Mouse (Mus musculus): ENCODE data around the gene Rptor. TPM values are rescaled to one million over a fixed set of nuclear protein-coding genes. Genes with fewer than 3 reads are reported as not detected.
A peak's percentile ranks its signal among the peaks of the same experiment; 100 is the strongest.

The Rptor gene
- polyA plus RNA-seq, 1 experiment from 2014 or later, result 10.6 TPM

DNA sequence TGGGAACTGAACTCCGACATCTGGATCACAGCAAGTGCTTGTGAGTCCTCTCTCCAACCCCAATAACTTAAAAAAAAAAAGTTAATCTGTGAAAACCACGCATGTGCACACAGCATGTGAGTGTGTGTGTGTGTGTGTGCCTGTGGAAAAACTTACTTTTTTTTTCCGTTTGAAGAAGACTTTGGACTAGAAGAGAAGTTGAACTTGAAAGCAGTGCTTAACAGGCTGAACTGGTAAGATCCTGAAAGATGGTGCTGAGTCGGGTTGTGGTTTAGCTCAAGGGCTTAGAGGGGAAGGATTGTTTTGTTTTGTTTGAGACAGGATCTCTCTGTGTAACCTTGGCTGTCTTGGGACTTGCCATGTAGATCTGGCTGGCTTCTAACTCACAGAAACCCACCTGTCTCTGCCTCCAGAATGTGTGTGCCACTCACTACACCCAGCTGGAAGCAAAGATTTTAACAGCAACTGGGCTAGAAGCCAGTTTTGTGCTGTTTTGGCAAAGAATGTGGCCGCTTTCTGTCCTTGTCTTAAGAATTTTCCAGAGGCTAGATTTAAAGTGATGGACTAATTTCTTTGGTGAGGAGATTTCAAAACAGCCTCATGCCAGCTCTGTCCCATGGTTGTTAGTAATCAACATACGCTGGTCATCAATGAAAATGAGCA lies 327.0 kb downstream of the Rptor start:
- Histone ChIP-seq H3K4me1 (replicated peaks) (no peaks in the 10 kb centered on the region), H3K9ac (no peak overlapping the region), H3K36me3 (no peaks in the 10 kb centered on the region), H3K4me3 (no peak overlapping the region), H3K27me3 (no peaks in the 10 kb centered on the region), H3K27ac (no peak overlapping the region), H3K4me2 (no peak overlapping the region), H3K9me3 (no peaks in the 10 kb centered on the region)
- no peak for ATAC-seq (ENCODE audit: low FRiP score)
- WGBS, result 88% methylated on average over 6 of the region's 6 CpGs

DNA sequence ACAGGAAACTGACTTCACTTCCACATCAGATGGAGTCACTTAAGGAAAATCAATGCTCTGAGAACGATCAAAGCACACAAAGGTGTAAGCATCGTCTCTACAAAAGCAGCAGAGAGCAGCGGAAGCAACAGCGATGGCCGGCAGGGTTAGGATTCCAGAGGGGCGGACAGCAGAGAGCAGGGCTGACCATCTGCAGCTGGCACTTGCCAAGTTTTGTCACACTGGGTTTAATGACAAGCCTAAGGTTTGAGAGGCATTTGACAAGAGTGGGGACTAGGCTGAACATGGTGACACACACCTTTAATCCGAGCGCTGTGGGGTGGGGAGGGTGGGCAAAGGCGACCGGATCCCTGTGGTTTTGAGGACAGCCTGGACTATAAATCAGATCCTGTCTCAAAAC lies 329.1 kb downstream of the Rptor start:
- H3K9ac ChIP-seq, result no peak overlapping the region
- no peak overlapping the region for H3K4me2 ChIP-seq
- 80% methylated on average over 10 of the region's 10 CpGs for WGBS
- no peak for ATAC-seq (ENCODE audit: low FRiP score)
- H3K9me3 ChIP-seq, result no peaks in the 10 kb centered on the region
- H3K27me3 ChIP-seq, result no peaks in the 10 kb centered on the region
- H3K4me3 ChIP-seq, result no peak overlapping the region
- H3K4me1 ChIP-seq (replicated peaks), result peaks cover 14% of the 10 kb centered on the region
- no peak overlapping the region for H3K27ac ChIP-seq
- no peaks in the 10 kb centered on the region for H3K36me3 ChIP-seq

DNA sequence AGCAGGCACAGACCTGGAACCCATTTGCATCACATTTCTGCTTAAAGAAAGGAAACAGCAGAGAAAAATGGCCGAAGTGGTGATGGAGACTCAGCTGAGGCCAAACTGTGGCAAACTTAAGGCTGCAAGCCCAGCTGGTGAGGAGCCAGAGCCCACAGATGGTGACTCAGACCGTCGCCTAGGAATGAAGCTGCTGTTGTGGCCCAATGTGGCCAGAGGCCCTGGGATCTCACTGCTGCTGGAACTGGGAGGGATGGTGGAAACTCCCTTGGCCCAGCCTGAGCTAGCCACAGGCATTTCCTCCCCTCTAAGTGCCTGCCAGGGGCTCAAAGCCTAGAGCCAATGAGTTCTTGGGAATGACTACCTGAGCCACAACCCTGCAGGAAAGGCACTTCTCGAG lies 330.4 kb downstream of the Rptor start:
- Histone ChIP-seq H3K9me3 (no peaks in the 10 kb centered on the region), H3K4me2 (no peak overlapping the region), H3K4me3 (no peak overlapping the region), H3K27ac (no peak overlapping the region), H3K9ac (peak overlapping the region; percentile 30; the same call in 1 of the 2 replicates), H3K27me3 (peaks cover 7% of the 10 kb centered on the region; the same call in 1 of the 2 replicates), H3K36me3 (no peaks in the 10 kb centered on the region), H3K4me1 (replicated peaks) (peaks cover 28% of the 10 kb centered on the region)
- WGBS, result 73% methylated on average over 4 of the region's 4 CpGs
- no peak for ATAC-seq (ENCODE audit: low FRiP score)

DNA sequence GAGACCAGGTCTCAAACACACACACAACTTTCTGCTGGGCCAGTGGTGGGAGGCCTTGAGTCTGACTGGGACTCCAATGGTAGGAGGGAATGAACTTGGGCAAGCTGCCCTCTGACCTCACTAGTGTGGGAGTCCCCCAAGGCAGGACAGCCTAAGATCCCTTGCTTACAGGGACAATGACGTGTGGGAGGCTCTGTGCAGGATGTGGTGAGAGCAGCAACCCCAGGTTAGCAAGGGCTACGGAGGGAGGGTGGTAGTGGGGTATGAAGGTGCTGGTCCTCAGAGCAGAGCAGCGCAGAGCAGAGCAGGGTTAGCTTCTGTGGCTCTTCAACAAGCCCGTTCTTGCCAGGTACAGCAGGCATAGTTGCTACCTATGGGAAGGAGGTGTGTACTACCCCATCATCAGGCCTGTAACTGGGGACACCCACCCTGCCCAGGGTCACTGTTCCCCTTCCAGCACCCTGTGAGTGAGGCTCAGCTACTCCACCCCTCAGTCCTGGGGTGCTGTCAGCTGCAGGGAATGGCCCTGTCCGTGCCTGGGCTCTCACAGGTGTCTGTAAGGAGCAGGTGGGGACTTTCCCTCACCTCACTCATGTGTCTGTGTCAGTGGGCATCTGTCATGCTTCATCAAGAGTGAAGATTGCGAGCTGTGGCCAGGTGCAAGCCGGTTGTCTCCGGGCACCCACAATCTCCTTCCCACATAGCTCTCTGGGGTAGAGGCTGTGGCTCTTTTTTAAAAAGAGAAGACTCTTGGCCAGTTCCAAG lies 331.3 kb downstream of the Rptor start:
- H3K9ac ChIP-seq, result no peak overlapping the region
- peaks cover 15% of the 10 kb centered on the region; the same call in 1 of the 2 replicates for H3K27me3 ChIP-seq
- 84% methylated on average over 8 of the region's 8 CpGs for WGBS
- H3K4me1 ChIP-seq (replicated peaks), result peaks cover 36% of the 10 kb centered on the region
- no peaks in the 10 kb centered on the region for H3K9me3 ChIP-seq
- no peak overlapping the region for H3K4me3 ChIP-seq
- H3K36me3 ChIP-seq, result no peaks in the 10 kb centered on the region
- H3K4me2 ChIP-seq, result no peak overlapping the region
- 0 out of 2 replicates have a peak, but pooled peaks have one; percentile 8 for ATAC-seq (ENCODE audit: low FRiP score)
- no peak overlapping the region for H3K27ac ChIP-seq

DNA sequence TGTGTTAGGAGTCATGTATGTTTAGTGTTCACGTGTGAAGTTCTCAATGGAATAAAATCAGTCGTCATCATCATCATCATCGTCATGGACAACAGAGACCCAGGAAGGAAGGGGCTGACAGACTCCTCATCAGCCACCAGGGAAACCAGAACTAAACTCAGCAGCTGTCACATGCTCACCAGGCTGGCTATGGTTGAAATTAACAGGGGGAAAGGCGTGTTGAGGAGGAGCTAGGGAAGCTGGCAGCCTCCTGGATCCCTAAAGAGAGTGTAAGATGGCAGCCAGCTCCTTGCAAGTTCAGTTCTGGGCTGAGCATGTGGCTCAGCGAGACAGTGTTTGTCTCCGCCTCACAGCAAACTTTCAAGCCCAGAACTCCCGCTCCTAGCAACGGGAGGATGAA lies 332.1 kb downstream of the Rptor start:
- no peak overlapping the region for H3K27ac ChIP-seq
- WGBS, result 70% methylated on average over 8 of the region's 8 CpGs
- peaks cover 43% of the 10 kb centered on the region for H3K4me1 ChIP-seq (replicated peaks)
- peaks cover 21% of the 10 kb centered on the region for H3K27me3 ChIP-seq
- no peaks in the 10 kb centered on the region for H3K9me3 ChIP-seq
- no peak for ATAC-seq (ENCODE audit: low FRiP score)
- H3K36me3 ChIP-seq, result no peaks in the 10 kb centered on the region
- no peak overlapping the region for H3K4me2 ChIP-seq
- H3K9ac ChIP-seq, result no peak overlapping the region
- H3K4me3 ChIP-seq, result no peak overlapping the region

DNA sequence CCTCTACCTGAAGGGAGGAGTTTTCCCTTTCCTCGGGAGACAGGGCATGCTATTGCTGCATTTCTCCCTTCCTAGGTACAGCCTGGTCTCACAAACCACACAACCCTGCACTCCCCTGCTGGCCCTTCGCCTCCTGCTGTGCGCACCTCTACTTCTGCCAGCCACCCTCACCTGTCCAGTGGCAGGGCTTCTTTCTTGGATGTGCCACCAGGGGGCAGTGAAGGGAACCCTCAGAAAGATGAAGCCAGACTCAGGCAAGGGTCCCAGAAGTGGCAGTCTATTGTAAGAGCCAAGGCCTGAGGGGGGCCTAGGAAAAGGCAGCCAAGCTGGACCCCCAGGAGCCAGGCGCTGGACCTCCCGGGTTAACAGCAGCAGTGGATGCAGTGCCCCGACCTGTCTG lies 332.8 kb downstream of the Rptor start:
- Histone ChIP-seq H3K36me3 (no peaks in the 10 kb centered on the region), H3K27me3 (peaks cover 24% of the 10 kb centered on the region), H3K9me3 (no peaks in the 10 kb centered on the region), H3K4me3 (no peak overlapping the region), H3K9ac (0 out of 2 replicates have a peak overlapping the region, but pooled peaks have one; percentile 30), H3K27ac (no peak overlapping the region), H3K4me1 (replicated peaks) (peaks cover 50% of the 10 kb centered on the region), H3K4me2 (no peak overlapping the region)
- 20% methylated on average over 6 of the region's 6 CpGs for WGBS
- no peak for ATAC-seq (ENCODE audit: low FRiP score)

DNA sequence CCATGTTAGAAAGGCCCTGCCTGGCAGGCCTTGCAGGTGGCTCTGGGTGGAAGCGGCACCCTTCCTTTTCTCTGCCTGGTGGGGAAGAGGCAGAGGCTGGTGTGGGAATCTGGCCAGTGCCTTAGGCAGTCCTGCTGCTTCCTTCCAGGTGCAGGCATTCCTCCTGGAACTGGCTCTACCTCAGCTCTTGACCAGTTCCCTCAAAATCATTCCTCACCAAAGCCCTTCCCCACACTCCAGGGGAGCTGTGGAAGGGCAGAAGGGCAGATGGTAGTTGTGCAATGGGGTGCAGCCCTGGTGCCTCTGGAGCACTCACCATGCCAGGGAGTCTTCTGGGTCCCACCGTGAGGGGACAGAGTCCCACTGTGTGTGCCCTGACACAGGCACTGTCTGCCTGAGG lies 333.8 kb downstream of the Rptor start:
- H3K9ac ChIP-seq, result peak overlapping the region; percentile 24; the same call in 1 of the 2 replicates
- H3K36me3 ChIP-seq, result no peaks in the 10 kb centered on the region
- no peaks in the 10 kb centered on the region for H3K9me3 ChIP-seq
- H3K27me3 ChIP-seq, result peaks cover 34% of the 10 kb centered on the region
- H3K4me3 ChIP-seq, result no peak overlapping the region
- H3K4me1 ChIP-seq (replicated peaks), result peaks cover 59% of the 10 kb centered on the region
- no peak overlapping the region for H3K27ac ChIP-seq
- WGBS, result 80% methylated on average over 2 of the region's 2 CpGs
- no peak overlapping the region for H3K4me2 ChIP-seq
- ATAC-seq (ENCODE audit: low FRiP score), result no peak

DNA sequence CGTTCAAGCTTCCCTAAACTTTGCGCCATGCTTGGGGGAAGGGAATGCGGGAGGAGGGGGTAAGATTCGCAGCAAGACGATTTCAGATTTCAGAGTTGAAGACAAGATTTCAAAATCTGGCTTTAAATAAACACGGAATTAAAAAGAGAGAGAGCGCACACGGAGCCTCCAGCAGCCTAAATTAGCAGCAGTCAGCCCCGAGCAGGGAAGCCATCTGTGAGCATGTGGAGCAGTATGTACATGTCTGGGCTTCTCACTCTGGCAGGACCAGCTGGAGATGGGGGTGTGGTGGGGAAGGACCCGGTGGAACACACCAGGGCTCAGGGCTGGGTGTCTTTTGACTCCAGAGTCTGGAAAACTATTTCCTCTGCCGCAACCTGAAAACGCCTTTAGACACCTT lies 334.5 kb downstream of the Rptor start:
- no peak for ATAC-seq (ENCODE audit: low FRiP score)
- H3K36me3 ChIP-seq, result no peaks in the 10 kb centered on the region
- H3K9me3 ChIP-seq, result no peaks in the 10 kb centered on the region
- H3K4me1 ChIP-seq (replicated peaks), result peaks cover 67% of the 10 kb centered on the region
- no peak overlapping the region for H3K4me2 ChIP-seq
- no peak overlapping the region for H3K4me3 ChIP-seq
- H3K9ac ChIP-seq, result no peak overlapping the region
- 53% methylated on average over 12 of the region's 12 CpGs for WGBS
- H3K27me3 ChIP-seq, result peaks cover 36% of the 10 kb centered on the region
- H3K27ac ChIP-seq, result peak overlapping the region; percentile 35; the same call in 1 of the 2 replicates

DNA sequence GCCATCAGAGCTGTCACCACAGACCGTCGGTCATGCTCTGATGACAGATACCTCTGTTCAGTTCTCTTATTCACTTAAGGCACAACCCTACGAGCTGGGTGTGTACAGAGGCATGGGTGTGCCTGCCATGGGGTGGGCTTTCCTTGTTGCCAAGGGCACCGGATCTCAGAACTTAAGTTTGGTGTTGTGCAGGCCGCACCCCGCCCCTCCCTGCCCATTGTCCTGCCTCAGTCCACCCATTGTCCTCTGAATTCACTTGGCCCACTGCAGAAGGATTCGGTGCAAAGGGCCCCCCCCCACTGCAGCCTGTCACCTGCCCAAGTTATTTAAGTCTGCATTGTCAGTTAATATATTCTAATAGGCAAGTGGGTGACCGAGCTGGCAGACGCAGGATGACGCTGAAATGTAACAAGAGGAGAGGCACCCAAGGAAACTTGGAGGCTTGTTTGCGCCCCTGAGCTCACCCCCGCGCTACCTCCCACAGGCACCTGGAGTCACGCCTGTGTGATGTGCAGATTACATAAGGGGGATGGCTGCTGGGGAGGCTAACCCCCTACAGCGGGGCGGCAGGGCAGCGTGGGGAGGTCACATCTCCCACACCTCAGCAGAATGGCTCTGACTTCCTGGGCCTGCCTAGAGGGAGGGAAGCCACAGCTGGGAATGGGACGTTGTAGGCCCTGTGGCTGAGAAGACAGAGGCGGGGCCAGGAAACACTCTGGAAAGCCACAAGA lies 335.2 kb downstream of the Rptor start:
- WGBS, result 59% methylated on average over 19 of the region's 19 CpGs
- H3K27ac ChIP-seq, result no peak overlapping the region
- no peak for ATAC-seq (ENCODE audit: low FRiP score)
- H3K4me2 ChIP-seq, result no peak overlapping the region
- no peaks in the 10 kb centered on the region for H3K9me3 ChIP-seq
- no peak overlapping the region for H3K9ac ChIP-seq
- no peak overlapping the region for H3K4me3 ChIP-seq
- H3K36me3 ChIP-seq, result no peaks in the 10 kb centered on the region
- H3K27me3 ChIP-seq, result peaks cover 36% of the 10 kb centered on the region
- peaks cover 68% of the 10 kb centered on the region for H3K4me1 ChIP-seq (replicated peaks)

DNA sequence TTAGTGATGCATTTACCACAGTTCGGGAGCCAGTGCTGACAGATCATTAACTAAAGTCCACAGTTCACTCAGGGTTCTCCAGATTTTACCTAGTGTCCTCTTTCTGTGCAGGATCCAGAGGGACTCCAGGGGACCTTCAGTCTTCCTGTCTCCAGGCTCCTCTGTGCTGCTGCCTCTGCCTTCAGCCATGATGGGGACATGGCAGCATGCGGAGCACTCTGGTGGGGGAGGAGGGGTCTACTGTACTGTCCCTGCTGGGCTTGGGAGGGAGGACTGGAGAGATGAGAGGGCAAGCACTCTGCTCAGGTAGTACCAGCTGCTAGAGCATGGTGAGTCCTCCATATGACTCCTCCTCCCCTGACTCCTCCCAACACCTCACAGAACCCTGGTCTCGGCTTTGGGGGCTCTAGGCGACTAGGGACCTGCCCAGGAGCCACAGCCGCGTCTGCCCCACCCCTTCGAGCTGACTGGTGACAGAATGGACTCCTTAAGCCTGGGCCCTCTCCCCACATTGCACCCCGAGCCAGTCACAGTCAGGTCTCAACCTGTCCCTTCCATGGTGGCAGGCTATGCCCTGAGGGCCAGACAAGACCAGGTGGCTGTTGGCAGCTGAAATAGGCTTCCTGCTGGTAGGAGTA lies 336.5 kb downstream of the Rptor start:
- WGBS, result 53% methylated on average over 8 of the region's 8 CpGs
- Histone ChIP-seq H3K9me3 (no peaks in the 10 kb centered on the region), H3K4me2 (no peak overlapping the region), H3K9ac (0 out of 2 replicates have a peak overlapping the region, but pooled peaks have one; percentile 39), H3K4me1 (replicated peaks) (peaks cover 80% of the 10 kb centered on the region), H3K27ac (no peak overlapping the region), H3K36me3 (no peaks in the 10 kb centered on the region), H3K4me3 (no peak overlapping the region), H3K27me3 (peaks cover 40% of the 10 kb centered on the region)
- no peak for ATAC-seq (ENCODE audit: low FRiP score)

DNA sequence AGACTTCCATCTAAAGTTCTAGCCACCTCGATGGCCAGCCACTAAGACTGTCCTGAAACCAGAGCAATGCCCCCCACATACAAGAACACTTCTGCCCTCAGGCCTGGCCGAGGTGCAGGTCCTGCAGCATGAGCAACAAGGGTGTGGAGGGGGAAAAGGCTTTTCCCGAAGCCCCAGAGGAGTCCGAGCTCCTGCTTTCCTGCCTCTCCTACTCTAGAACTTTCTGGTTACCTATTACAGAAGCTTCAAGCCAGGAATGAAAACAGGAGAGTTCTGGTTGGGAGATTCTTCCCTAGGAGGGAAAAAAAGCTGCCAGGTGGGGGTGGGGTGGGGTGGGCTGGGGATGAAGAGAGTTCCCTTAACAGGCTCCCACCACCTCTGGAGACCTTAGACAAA lies 337.0 kb downstream of the Rptor start:
- H3K9me3 ChIP-seq, result no peaks in the 10 kb centered on the region
- peaks cover 85% of the 10 kb centered on the region for H3K4me1 ChIP-seq (replicated peaks)
- H3K9ac ChIP-seq, result no peak overlapping the region
- no peak overlapping the region for H3K4me3 ChIP-seq
- peaks cover 46% of the 10 kb centered on the region for H3K27me3 ChIP-seq
- H3K36me3 ChIP-seq, result no peaks in the 10 kb centered on the region
- 68% methylated on average over 4 of the region's 4 CpGs for WGBS
- ATAC-seq (ENCODE audit: low FRiP score), result no peak
- no peak overlapping the region for H3K4me2 ChIP-seq
- H3K27ac ChIP-seq, result no peak overlapping the region

DNA sequence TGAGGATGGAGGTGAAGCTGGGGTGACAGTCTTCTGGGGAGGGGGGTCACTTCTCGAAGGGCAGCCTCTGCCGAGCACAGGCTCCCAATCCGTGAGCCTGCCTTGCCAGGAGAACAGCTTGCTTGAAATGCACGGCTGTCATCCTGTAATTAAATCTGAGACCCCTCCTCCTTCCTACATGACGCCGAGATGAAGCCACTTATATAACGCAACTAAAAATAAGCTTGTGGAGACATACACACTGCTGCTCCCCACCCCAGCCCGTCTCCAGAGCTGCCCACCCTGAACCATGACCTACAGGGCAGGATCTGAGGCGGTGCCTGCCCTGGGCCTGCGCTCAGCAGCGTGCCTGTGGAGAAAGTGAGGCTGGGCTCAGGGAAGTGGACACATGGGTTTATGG lies 337.4 kb downstream of the Rptor start:
- Histone ChIP-seq H3K4me1 (replicated peaks) (peaks cover 89% of the 10 kb centered on the region), H3K9me3 (no peaks in the 10 kb centered on the region), H3K9ac (no peak overlapping the region), H3K4me2 (no peak overlapping the region), H3K4me3 (no peak overlapping the region), H3K27me3 (peaks cover 50% of the 10 kb centered on the region), H3K27ac (no peak overlapping the region), H3K36me3 (no peaks in the 10 kb centered on the region)
- no peak for ATAC-seq (ENCODE audit: low FRiP score)
- WGBS, result 67% methylated on average over 11 of the region's 11 CpGs

Measured in hindbrain, embryonic 13.5 days (tissue).